Mouse (Mus musculus) forebrain, embryonic 10.5 days (tissue): Measurements from ENCODE around the gene Nek8. TPM values are rescaled to one million over a fixed set of nuclear protein-coding genes. Genes with fewer than 3 reads are reported as not detected.
A peak's percentile ranks its signal among the peaks of the same experiment; 100 is the strongest.

Experiments
- DNase-seq: peaks from one replicate; pipeline ENCODE4 v3.0.0-alpha.2; 2017; ENCODE audit warnings: low spot score; ENCODE audit errors: extremely low spot score
- H3K27ac ChIP-seq: fragments of 300-500 bp; sonication (generic); 2 replicates; pipeline ENCODE4 v1.5.1; 2016; ENCODE audit warnings: mild to moderate bottlenecking
- H3K27me3 ChIP-seq: fragments of 300-500 bp; sonication (generic); 2 replicates; pipeline ENCODE4 v1.6.1; 2016; ENCODE audit warnings: mild to moderate bottlenecking; ENCODE audit not compliant: poor library complexity, severe bottlenecking
- H3K36me3 ChIP-seq: fragments of 300-500 bp; sonication (generic); replicated peaks from 2 replicates; pipeline ENCODE4 v1.6.1; 2016; ENCODE audit warnings: mild to moderate bottlenecking, moderate library complexity
- H3K4me1 ChIP-seq: fragments of 300-500 bp; sonication (generic); 2 replicates; pipeline ENCODE4 v1.6.1; 2016
- H3K4me3 ChIP-seq: fragments of 300-500 bp; sonication (generic); 2 replicates; pipeline ENCODE4 v1.5.1; 2016; ENCODE audit warnings: mild to moderate bottlenecking, moderate library complexity
- H3K9me3 ChIP-seq: fragments of 300-500 bp; sonication (generic); 2 replicates; pipeline ENCODE4 v1.6.1; 2016; ENCODE audit warnings: mild to moderate bottlenecking, moderate library complexity
- WGBS: fragments of 180-500 bp; shearing (Covaris S2); methylation state at CpG from one replicate; pipeline ENCODE4 v1.1.7; 2016; 5-methylcytosine and 5-hydroxymethylcytosine counted together
- polyA plus RNA-seq: library from polyadenylated mRNA; unstranded; fragments of >200 nt; fragmentation: Nextera tagmentation; extraction: Ambion mirVana; gene quantifications from 2 replicates; pipeline ENCODE4 v1.2.1, GENCODE M21; 2016

Gene Nek8
- 10.6 and 11.7 TPM in 2 replicates for polyA plus RNA-seq

- H3K4me1 ChIP-seq: peaks cover 66% of the 10 kb centered on the region
- H3K9me3 ChIP-seq: no peaks in the 10 kb centered on the region
- peak within 1 kb of the TSS; percentile 61 for H3K4me3 ChIP-seq
- H3K27ac ChIP-seq: peak within 1 kb of the TSS; percentile 93
- under 1% methylated on average over 32 of the region's 32 CpGs for WGBS
- peak; percentile 91 for DNase-seq
- H3K36me3 ChIP-seq: peaks cover 34% of the 10 kb centered on the region
- no peaks in the 10 kb centered on the region for H3K27me3 ChIP-seq
Measured at GRCm38 (mm10) chr11:78176402-78176862, at the start of gene Nek8, which contains the start of gene Tlcd1. Nek8 (minus strand) TSS chr11:78176675. Tlcd1 (plus strand) TSS chr11:78176711.

- 92% methylated on average over 4 of the region's 4 CpGs for WGBS
- no peaks in the 10 kb centered on the region for H3K4me1 ChIP-seq
- no peaks in the 10 kb centered on the region for H3K9me3 ChIP-seq
- no peak overlapping the region for H3K4me3 ChIP-seq
- peaks cover 100% of the 10 kb centered on the region for H3K36me3 ChIP-seq
- H3K27ac ChIP-seq: no peak overlapping the region
- no peak for DNase-seq
- no peaks in the 10 kb centered on the region for H3K27me3 ChIP-seq
Measured at GRCm38 (mm10) chr11:78223586-78223985, 47.1 kb upstream of the Nek8 start.

- Histone ChIP-seq H3K4me1 (no peaks in the 10 kb centered on the region), H3K27me3 (no peaks in the 10 kb centered on the region), H3K27ac (no peak overlapping the region), H3K9me3 (no peaks in the 10 kb centered on the region), H3K36me3 (peaks cover 99% of the 10 kb centered on the region), H3K4me3 (no peak overlapping the region)
- 95% methylated on average over 11 of the region's 11 CpGs for WGBS
- DNase-seq: no peak
Measured at GRCm38 (mm10) chr11:78215709-78216317, 39.3 kb upstream of the Nek8 start.

- H3K4me1 ChIP-seq: no peaks in the 10 kb centered on the region
- no peaks in the 10 kb centered on the region for H3K9me3 ChIP-seq
- H3K36me3 ChIP-seq: peaks cover 99% of the 10 kb centered on the region
- no peak overlapping the region for H3K4me3 ChIP-seq
- no peak for DNase-seq
- WGBS: 95% methylated on average over 14 of the region's 14 CpGs
- H3K27ac ChIP-seq: no peak overlapping the region
- no peaks in the 10 kb centered on the region for H3K27me3 ChIP-seq
Measured at GRCm38 (mm10) chr11:78213086-78213817, 36.8 kb upstream of the Nek8 start.

- H3K4me3 ChIP-seq: no peak overlapping the region
- no peaks in the 10 kb centered on the region for H3K27me3 ChIP-seq
- H3K4me1 ChIP-seq: no peaks in the 10 kb centered on the region
- peaks cover 100% of the 10 kb centered on the region for H3K36me3 ChIP-seq
- no peak overlapping the region for H3K27ac ChIP-seq
- no peaks in the 10 kb centered on the region for H3K9me3 ChIP-seq
- DNase-seq: no peak
- 92% methylated on average over 5 of the region's 5 CpGs for WGBS
Measured at GRCm38 (mm10) chr11:78211513-78211912, 35.0 kb upstream of the Nek8 start.

GRCm38 (mm10) chr11:78210615-78211014 is 34.1 kb upstream of the Nek8 start:
- Histone ChIP-seq H3K27ac (no peak overlapping the region), H3K36me3 (peaks cover 100% of the 10 kb centered on the region), H3K4me1 (peaks cover 5% of the 10 kb centered on the region), H3K9me3 (no peaks in the 10 kb centered on the region), H3K27me3 (no peaks in the 10 kb centered on the region), H3K4me3 (no peak overlapping the region)
- 83% methylated on average over 7 of the region's 7 CpGs for WGBS
- no peak for DNase-seq

GRCm38 (mm10) chr11:78209886-78210285 is 33.4 kb upstream of the Nek8 start:
- DNase-seq: no peak
- Histone ChIP-seq H3K36me3 (peaks cover 100% of the 10 kb centered on the region), H3K9me3 (no peaks in the 10 kb centered on the region), H3K4me3 (no peak overlapping the region), H3K4me1 (peaks cover 6% of the 10 kb centered on the region), H3K27ac (no peak overlapping the region), H3K27me3 (no peaks in the 10 kb centered on the region)
- 91% methylated on average over 6 of the region's 6 CpGs for WGBS

- Histone ChIP-seq H3K9me3 (no peaks in the 10 kb centered on the region), H3K36me3 (peaks cover 94% of the 10 kb centered on the region), H3K4me3 (no peak overlapping the region), H3K27me3 (no peaks in the 10 kb centered on the region), H3K27ac (no peak overlapping the region), H3K4me1 (peaks cover 6% of the 10 kb centered on the region)
- whole genome bisulfite sequencing: 93% methylated on average over 7 of the region's 7 CpGs
- DNase-seq: no peak
Measured at GRCm38 (mm10) chr11:78207190-78207589, 30.7 kb upstream of the Nek8 start.

GRCm38 (mm10) chr11:78205361-78206206 is 29.1 kb upstream of the Nek8 start:
- 81% methylated on average over 13 of the region's 13 CpGs for WGBS
- Histone ChIP-seq H3K4me1 (peaks cover 6% of the 10 kb centered on the region), H3K4me3 (no peak overlapping the region), H3K27me3 (no peaks in the 10 kb centered on the region), H3K36me3 (peaks cover 78% of the 10 kb centered on the region), H3K9me3 (no peaks in the 10 kb centered on the region), H3K27ac (peak overlapping the region; percentile 70)
- no peak for DNase-seq

- Histone ChIP-seq H3K4me1 (peaks cover 6% of the 10 kb centered on the region), H3K27ac (no peak overlapping the region), H3K4me3 (no peak overlapping the region), H3K9me3 (no peaks in the 10 kb centered on the region), H3K27me3 (no peaks in the 10 kb centered on the region), H3K36me3 (peaks cover 65% of the 10 kb centered on the region)
- no peak for DNase-seq
- 85% methylated on average over 6 of the region's 6 CpGs for WGBS
Measured at GRCm38 (mm10) chr11:78204287-78204686, 27.8 kb upstream of the Nek8 start.

GRCm38 (mm10) chr11:78202372-78202771 is 25.9 kb upstream of the Nek8 start:
- no peaks in the 10 kb centered on the region for H3K27me3 ChIP-seq
- H3K36me3 ChIP-seq: peaks cover 45% of the 10 kb centered on the region
- no peak overlapping the region for H3K4me3 ChIP-seq
- 95% methylated on average over 3 of the region's 3 CpGs for WGBS
- peaks cover 6% of the 10 kb centered on the region for H3K4me1 ChIP-seq
- DNase-seq: no peak
- H3K27ac ChIP-seq: no peak overlapping the region
- H3K9me3 ChIP-seq: no peaks in the 10 kb centered on the region

GRCm38 (mm10) chr11:78195101-78195863 is 18.8 kb upstream of the Nek8 start:
- WGBS: 62% methylated on average over 23 of the region's 23 CpGs
- H3K4me1 ChIP-seq: peaks cover 28% of the 10 kb centered on the region
- no peak for DNase-seq
- H3K36me3 ChIP-seq: peaks cover 38% of the 10 kb centered on the region
- H3K27ac ChIP-seq: peak overlapping the region; percentile 75
- H3K9me3 ChIP-seq: no peaks in the 10 kb centered on the region
- H3K4me3 ChIP-seq: peak overlapping the region; percentile 56
- no peaks in the 10 kb centered on the region for H3K27me3 ChIP-seq
